Mouse (Mus musculus) stomach, postnatal 0 days (tissue): ENCODE data around the gene Llgl2. TPM values are rescaled to one million over a fixed set of nuclear protein-coding genes. Genes with fewer than 3 reads are reported as not detected.

Experiments
- ATAC-seq: fragments of 200-750 bp; cut with Nextera tagmentation; 2 replicates; pipeline ENCODE4 v1.8.0; 2017; ENCODE audit not compliant: low FRiP score, low TSS enrichment
- DNase-seq: peaks from one replicate; pipeline ENCODE4 v3.0.0-alpha.2; 2016; ENCODE audit warnings: low spot score
- H3K27ac ChIP-seq: fragments of 300-500 bp; sonication (generic); replicated peaks from 2 replicates; pipeline ENCODE4 v1.5.1; 2014; ENCODE audit warnings: mild to moderate bottlenecking, control low read depth
- H3K27me3 ChIP-seq: fragments of 300-500 bp; sonication (generic); 2 replicates; pipeline ENCODE4 v1.6.1; 2014; ENCODE audit warnings: low read length; ENCODE audit not compliant: control insufficient read depth, insufficient read depth
- H3K36me3 ChIP-seq: fragments of 300-500 bp; sonication (generic); 2 replicates; pipeline ENCODE4 v1.6.1; 2014; ENCODE audit warnings: low read length, mixed read lengths; ENCODE audit not compliant: control insufficient read depth, insufficient read depth
- H3K4me1 ChIP-seq: fragments of 300-500 bp; sonication (generic); replicated peaks from 2 replicates; pipeline ENCODE4 v1.6.1; 2014; ENCODE audit warnings: antibody characterized with exemption; ENCODE audit not compliant: control insufficient read depth, insufficient read depth
- H3K4me2 ChIP-seq: fragments of 300-500 bp; sonication (generic); replicated peaks from 2 replicates; pipeline ENCODE4 v1.6.1; 2014; ENCODE audit warnings: low read depth, mild to moderate bottlenecking, control low read depth, moderate library complexity
- H3K4me3 ChIP-seq: fragments of 300-500 bp; sonication (generic); 2 replicates; pipeline ENCODE4 v1.5.1; 2014; ENCODE audit warnings: low read depth, low read length, control low read depth
- H3K9ac ChIP-seq: fragments of 300-500 bp; sonication (generic); 2 replicates; pipeline ENCODE4 v1.6.1; 2014; ENCODE audit warnings: mild to moderate bottlenecking, low read length, control low read depth, mixed read lengths
- H3K9me3 ChIP-seq: fragments of 300-500 bp; sonication (generic); 2 replicates; pipeline ENCODE4 v1.6.1; 2016; ENCODE audit warnings: low read length; ENCODE audit not compliant: control insufficient read depth
- CTCF ChIP-seq: IDR thresholded peaks from 2 replicates; pipeline ENCODE4 v1.5.1; 2016; ENCODE audit warnings: antibody characterized with exemption, low read depth, mild to moderate bottlenecking, moderate library complexity
- EP300 ChIP-seq: optimal IDR thresholded peaks from 2 replicates; pipeline ENCODE3; 2016; ENCODE audit warnings: antibody characterized with exemption
- WGBS: fragments of 180-500 bp; shearing (Covaris S2); extraction: QIAGEN DNeasy Blood & Tissue Kit; methylation state at CpG from one replicate; pipeline ENCODE4 v1.1.7; 2014; 5-methylcytosine and 5-hydroxymethylcytosine counted together
- polyA plus RNA-seq: library from polyadenylated mRNA; unstranded; fragments of >200 nt; fragmentation: Nextera tagmentation; extraction: Ambion mirVana; gene quantifications from 2 replicates; pipeline ENCODE4 v1.2.1, GENCODE M21; 2015

The Llgl2 gene
- polyA plus RNA-seq, 1 experiment from 2014 or later, result 58.4 TPM

GRCm38 (mm10) chr11:115812095-115812494 lies 11.8 kb upstream of the Llgl2 start:
- peak overlapping the region; percentile 82 for H3K4me3 ChIP-seq
- peaks cover 21% of the 10 kb centered on the region for H3K4me1 ChIP-seq
- ATAC-seq (no peak), DNase-seq (no peak)
- WGBS, result 12% methylated on average over 7 of the region's 7 CpGs
- H3K9me3 ChIP-seq, result no peaks in the 10 kb centered on the region
- peak overlapping the region; percentile 83 for H3K9ac ChIP-seq
- no peaks in the 10 kb centered on the region; the same call in none of the 2 replicates for H3K36me3 ChIP-seq
- H3K4me2 ChIP-seq, result peak overlapping the region; percentile 99
- H3K27me3 ChIP-seq, result no peaks in the 10 kb centered on the region
- H3K27ac ChIP-seq, result peak overlapping the region; percentile 84
- TF ChIP-seq EP300 (no peak), CTCF (no peak)

- H3K4me1 ChIP-seq, result peaks cover 21% of the 10 kb centered on the region
- 2% methylated on average over 26 of the region's 28 CpGs for WGBS
Observed at GRCm38 (mm10) chr11:115812533-115813420, 11.1 kb upstream of the Llgl2 start.

GRCm38 (mm10) chr11:115813507-115814296 lies 10.1 kb upstream of the Llgl2 start, which contains the start of gene Caskin2:
Gene Caskin2 (minus strand): TSS chr11:115813639.
- H3K27ac ChIP-seq, result peak within 1 kb of the TSS; percentile 84
- ATAC-seq, result peak; percentile 90
- H3K4me1 ChIP-seq, result peaks cover 18% of the 10 kb centered on the region

More at GRCm38 (mm10) chr11:115812533-115813420, 11.1 kb upstream of the Llgl2 start:
- DNase-seq, result no peak
- no peaks in the 10 kb centered on the region for H3K9me3 ChIP-seq
- H3K27ac ChIP-seq, result peak overlapping the region; percentile 84
- H3K36me3 ChIP-seq, result no peaks in the 10 kb centered on the region; the same call in 1 of the 2 replicates
- H3K4me2 ChIP-seq, result peak overlapping the region; percentile 99
- no peaks in the 10 kb centered on the region for H3K27me3 ChIP-seq
- TF ChIP-seq EP300 (no peak), CTCF (no peak)
- peak overlapping the region; percentile 83 for H3K9ac ChIP-seq
- no peak for ATAC-seq
- H3K4me3 ChIP-seq, result peak overlapping the region; percentile 82

DNA sequence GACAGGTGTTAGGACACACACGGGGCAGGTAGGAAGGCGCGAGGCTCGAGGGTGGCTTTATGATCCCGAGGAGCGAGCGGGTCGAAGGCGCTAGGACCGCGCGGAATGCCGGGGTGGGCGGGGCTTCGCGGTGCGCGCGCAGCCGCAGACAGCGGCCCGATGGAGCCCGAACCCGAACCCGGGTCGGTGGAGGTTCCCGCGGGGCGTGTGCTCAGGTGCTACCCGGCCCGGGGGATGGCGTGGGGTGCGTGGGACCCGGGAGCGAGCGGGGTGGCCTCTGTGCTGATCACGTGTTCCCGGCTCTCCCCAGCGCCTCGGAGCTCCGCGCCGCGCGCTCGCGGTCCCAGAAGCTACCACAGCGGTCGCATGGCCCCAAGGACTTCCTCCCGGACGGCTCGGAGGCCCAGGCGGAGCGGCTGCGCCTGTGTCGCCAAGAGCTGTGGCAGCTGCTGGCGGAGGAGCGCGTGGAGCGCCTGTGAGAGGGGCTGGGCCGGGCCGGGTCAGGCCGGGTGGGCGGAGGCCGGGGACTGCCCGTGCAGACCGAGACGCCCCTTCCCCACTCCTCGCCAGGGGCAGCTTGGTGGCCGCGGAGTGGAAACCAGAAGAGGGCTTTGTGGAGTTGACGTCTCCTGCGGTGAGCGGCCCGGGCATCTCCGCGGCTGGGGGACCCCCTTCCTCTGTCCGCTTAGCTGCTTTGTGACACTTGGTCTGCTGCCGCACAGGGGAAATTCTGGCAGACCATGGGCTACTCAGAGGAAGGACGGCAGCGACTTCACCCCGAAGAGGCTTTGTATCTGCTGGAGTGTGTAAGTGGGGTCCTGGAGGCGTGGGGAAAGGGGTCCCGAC lies 9.0 kb upstream of the Llgl2 start, which contains the start of gene Tsen54:
TSS of gene Tsen54 (plus strand) at position 120 of the 846 bp plus-strand sequence.
- H3K4me2 ChIP-seq, result peak within 1 kb of the TSS; percentile 99
- peak within 1 kb of the TSS; percentile 84 for H3K27ac ChIP-seq
- H3K4me1 ChIP-seq, result peaks cover 12% of the 10 kb centered on the region
- WGBS, result under 1% methylated on average over 55 of the region's 84 CpGs
- H3K9me3 ChIP-seq, result no peaks in the 10 kb centered on the region
- DNase-seq (peak; percentile 89), ATAC-seq (peak; percentile 50)
- TF ChIP-seq EP300, result no peak
- no peak for TF ChIP-seq CTCF
- H3K36me3 ChIP-seq, result no peaks in the 10 kb centered on the region; the same call in none of the 2 replicates
- H3K27me3 ChIP-seq, result no peaks in the 10 kb centered on the region
- H3K9ac ChIP-seq, result peak within 1 kb of the TSS; percentile 83
- H3K4me3 ChIP-seq, result peak within 1 kb of the TSS; percentile 82

More at GRCm38 (mm10) chr11:115813507-115814296, 10.1 kb upstream of the Llgl2 start, which contains the start of gene Caskin2:
- Histone ChIP-seq H3K9ac (peak within 1 kb of the TSS; percentile 83), H3K4me3 (peak within 1 kb of the TSS; percentile 82), H3K4me2 (peak within 1 kb of the TSS; percentile 99), H3K9me3 (no peaks in the 10 kb centered on the region), H3K36me3 (no peaks in the 10 kb centered on the region; the same call in 1 of the 2 replicates), H3K27me3 (no peaks in the 10 kb centered on the region)
- DNase-seq, result peak; percentile 100
- peak; percentile 99 for TF ChIP-seq CTCF
- no peak for TF ChIP-seq EP300
- WGBS, result 2% methylated on average over 41 of the region's 44 CpGs

- TF ChIP-seq CTCF (peak; percentile 54), EP300 (no peak)
- H3K9ac ChIP-seq, result no peak overlapping the region
- no peak for DNase-seq
- no peaks in the 10 kb centered on the region for H3K27me3 ChIP-seq
- no peak overlapping the region for H3K4me3 ChIP-seq
- no peak overlapping the region for H3K4me2 ChIP-seq
- WGBS, result 90% methylated on average over 5 of the region's 5 CpGs
- no peak for ATAC-seq
- H3K27ac ChIP-seq, result no peak overlapping the region
- peaks cover 3% of the 10 kb centered on the region; the same call in 1 of the 2 replicates for H3K4me1 ChIP-seq
- peaks cover 7% of the 10 kb centered on the region for H3K36me3 ChIP-seq
- no peaks in the 10 kb centered on the region for H3K9me3 ChIP-seq
Observed at GRCm38 (mm10) chr11:115817331-115817730, 6.5 kb upstream of the Llgl2 start.
